Mouse (Mus musculus) olfactory bulb, adult 2 months (tissue): ENCODE data around the gene Ppm1h.

ENCODE experiments used
- CTCF ChIP-seq: fragments of 200-500 bp; IDR thresholded peaks from 2 replicates; pipeline ENCODE4 v1.5.1; 2012; ENCODE audit warnings: low read depth, mild to moderate bottlenecking, low read length, moderate library complexity; ENCODE audit not compliant: insufficient read depth
- POLR2A ChIP-seq: fragments of 200-500 bp; IDR thresholded peaks from 2 replicates; pipeline ENCODE4 v1.6.1; 2012; ENCODE audit warnings: mild to moderate bottlenecking, low read depth, low read length, moderate library complexity; ENCODE audit not compliant: insufficient read depth

- TF ChIP-seq CTCF (no peak), POLR2A (no peak)
Measured at GRCm38 (mm10) chr10:122894555-122895069, 216.1 kb downstream of the Ppm1h start.
